Mouse (Mus musculus): ENCODE results near the gene Zscan22. TPM values are rescaled to one million over a fixed set of nuclear protein-coding genes. Genes with fewer than 3 reads are reported as not detected.
A peak's percentile ranks its signal among the peaks of the same experiment; 100 is the strongest.

The Zscan22 gene
- polyA plus RNA-seq, 1 experiment = 5.6 TPM

GRCm38 (mm10) chr7:12949032-12949871, 51.6 kb downstream of the Zscan22 start:
- Histone ChIP-seq H3K27ac (ENCODE audit: insufficient read depth, low read depth, low read length) (peak overlapping the region; percentile 75), H3K4me3 (ENCODE audit: low read depth, low read length) (peak overlapping the region; percentile 86)

GRCm38 (mm10) chr7:12949872-12950229, 52.2 kb downstream of the Zscan22 start:
- H3K4me1 ChIP-seq (ENCODE audit: control insufficient read depth, insufficient read depth, insufficient read length, low read length) = peaks cover 4% of the 10 kb centered on the region; the same call in 1 of the 2 replicates
- TF ChIP-seq POLR2A (IDR thresholded peaks at IDR 0.05; ENCODE audit: low read depth, low read length) (no peak; the same call in 1 of the 2 replicates), CTCF (IDR thresholded peaks at IDR 0.05; ENCODE audit: extremely low read depth, insufficient read length, insufficient replicate concordance, low read depth, low read length) (no peak)
- 1% methylated on average over 16 of the region's 16 CpGs for WGBS

More at GRCm38 (mm10) chr7:12949032-12949871, 51.6 kb downstream of the Zscan22 start:
- TF ChIP-seq POLR2A (IDR thresholded peaks at IDR 0.05; ENCODE audit: low read depth, low read length) (peak; percentile 43; the same call in 1 of the 2 replicates), CTCF (IDR thresholded peaks at IDR 0.05; ENCODE audit: extremely low read depth, insufficient read length, insufficient replicate concordance, low read depth, low read length) (no peak)
- Histone ChIP-seq H3K27me3 (ENCODE audit: control insufficient read depth, insufficient read depth, low read length) (no peaks in the 10 kb centered on the region), H3K4me1 (ENCODE audit: control insufficient read depth, insufficient read depth, insufficient read length, low read length) (peaks cover 4% of the 10 kb centered on the region; the same call in 1 of the 2 replicates), H3K36me3 (ENCODE audit: control insufficient read depth, insufficient read depth, low read length) (no peaks in the 10 kb centered on the region)
- 7% methylated on average over 35 of the region's 35 CpGs for WGBS

GRCm38 (mm10) chr7:12954896-12955295, 57.3 kb downstream of the Zscan22 start:
- whole genome bisulfite sequencing = 36% methylated on average over 3 of the region's 3 CpGs
- H3K4me3 ChIP-seq (ENCODE audit: low read depth, low read length) = no peak overlapping the region
- H3K27ac ChIP-seq (ENCODE audit: insufficient read depth, low read depth, low read length) = no peak overlapping the region
- no peak for TF ChIP-seq CTCF (IDR thresholded peaks at IDR 0.05; ENCODE audit: extremely low read depth, insufficient read length, insufficient replicate concordance, low read depth, low read length)
- no peak for TF ChIP-seq POLR2A (IDR thresholded peaks at IDR 0.05; ENCODE audit: low read depth, low read length)
- no peaks in the 10 kb centered on the region for H3K36me3 ChIP-seq (ENCODE audit: control insufficient read depth, insufficient read depth, low read length)
- peaks cover 4% of the 10 kb centered on the region; the same call in 1 of the 2 replicates for H3K4me1 ChIP-seq (ENCODE audit: control insufficient read depth, insufficient read depth, insufficient read length, low read length)
- H3K27me3 ChIP-seq (ENCODE audit: control insufficient read depth, insufficient read depth, low read length) = no peaks in the 10 kb centered on the region

More at GRCm38 (mm10) chr7:12949872-12950229, 52.2 kb downstream of the Zscan22 start:
- Histone ChIP-seq H3K4me3 (ENCODE audit: low read depth, low read length) (peak overlapping the region; percentile 86), H3K27ac (ENCODE audit: insufficient read depth, low read depth, low read length) (peak overlapping the region; percentile 75), H3K27me3 (ENCODE audit: control insufficient read depth, insufficient read depth, low read length) (no peaks in the 10 kb centered on the region), H3K36me3 (ENCODE audit: control insufficient read depth, insufficient read depth, low read length) (no peaks in the 10 kb centered on the region)

GRCm38 (mm10) chr7:12957511-12957910, 59.9 kb downstream of the Zscan22 start:
- Histone ChIP-seq H3K27ac (ENCODE audit: insufficient read depth, low read depth, low read length) (no peak overlapping the region), H3K36me3 (ENCODE audit: control insufficient read depth, insufficient read depth, low read length) (no peaks in the 10 kb centered on the region), H3K27me3 (ENCODE audit: control insufficient read depth, insufficient read depth, low read length) (no peaks in the 10 kb centered on the region), H3K4me3 (ENCODE audit: low read depth, low read length) (no peak overlapping the region), H3K4me1 (ENCODE audit: control insufficient read depth, insufficient read depth, insufficient read length, low read length) (peaks cover 3% of the 10 kb centered on the region; the same call in 1 of the 2 replicates)
- 81% methylated on average over 5 of the region's 5 CpGs for WGBS
- no peak for TF ChIP-seq CTCF (IDR thresholded peaks at IDR 0.05; ENCODE audit: extremely low read depth, insufficient read length, insufficient replicate concordance, low read depth, low read length)
- TF ChIP-seq POLR2A (IDR thresholded peaks at IDR 0.05; ENCODE audit: low read depth, low read length) = no peak

Other genes starting within 250 kb of the Zscan22 start
- gene Vmn2r55, start 212.8 kb upstream of the Zscan22 start, polyA plus RNA-seq (2012; rRNA removed) = not detected in 2 replicates
- not detected in 2 replicates for gene Vmn2r56, start 162.8 kb upstream of the Zscan22 start, polyA plus RNA-seq (2012; rRNA removed)
- 0.15 and 0.24 TPM in 2 replicates for gene Zscan18, start 94.2 kb upstream of the Zscan22 start, polyA plus RNA-seq (2012; rRNA removed)
- 0.11 and 0.22 TPM in 2 replicates for gene Zfp329, start 79.0 kb upstream of the Zscan22 start, polyA plus RNA-seq (2012; rRNA removed)
- 3.3 and 5.3 TPM in 2 replicates for gene Zfp110, start 63.1 kb upstream of the Zscan22 start, polyA plus RNA-seq (2012; rRNA removed)
- gene Zfp128, start 16.6 kb upstream of the Zscan22 start, polyA plus RNA-seq (2012; rRNA removed) = 0.15 TPM in 2 replicates
- 1,663 and 2,242 TPM in 2 replicates for gene Rps5, start 24.5 kb downstream of the Zscan22 start, polyA plus RNA-seq (2012; rRNA removed)
- gene Rnf225, start 29.6 kb downstream of the Zscan22 start, polyA plus RNA-seq (2012; rRNA removed) = 0.22 and 0.41 TPM in 2 replicates
- 3.1 and 3.5 TPM in 2 replicates for gene Zfp324, start 68.0 kb downstream of the Zscan22 start, polyA plus RNA-seq (2012; rRNA removed)
- gene Zfp446, start 80.0 kb downstream of the Zscan22 start, polyA plus RNA-seq (2012; rRNA removed) = 1.2 and 1.8 TPM in 2 replicates
- 0.19 TPM in 1 of 2 replicates, not detected in the other for gene Slc27a5, start 100.4 kb downstream of the Zscan22 start, polyA plus RNA-seq (2012; rRNA removed)
- gene Trim28, start 101.3 kb downstream of the Zscan22 start, polyA plus RNA-seq (2012; rRNA removed) = 101 and 195 TPM in 2 replicates
- 22.1 and 46.2 TPM in 2 replicates for gene Zbtb45, start 112.2 kb downstream of the Zscan22 start, polyA plus RNA-seq (2012; rRNA removed)
- gene Chmp2a, start 137.0 kb downstream of the Zscan22 start, polyA plus RNA-seq (2012; rRNA removed) = 58.3 and 102 TPM in 2 replicates
- 56.0 and 93.7 TPM in 2 replicates for gene Ube2m, start 140.5 kb downstream of the Zscan22 start, polyA plus RNA-seq (2012; rRNA removed)
- gene Mzf1, start 156.9 kb downstream of the Zscan22 start, polyA plus RNA-seq (2012; rRNA removed) = 0.66 and 0.95 TPM in 2 replicates
- not detected in 2 replicates for gene Vmn1r85, start 197.4 kb downstream of the Zscan22 start, polyA plus RNA-seq (2012; rRNA removed)
- gene Vmn1r86, start 222.1 kb downstream of the Zscan22 start, polyA plus RNA-seq (2012; rRNA removed) = not detected in 2 replicates
- gene Vmn1r87, start 242.3 kb downstream of the Zscan22 start, polyA plus RNA-seq (2012; rRNA removed) = not detected in 2 replicates